Mouse (Mus musculus) gastrocnemius, adult 18-20 months (tissue): Measurements from ENCODE around the gene Celf5. TPM values are rescaled to one million over a fixed set of nuclear protein-coding genes. Genes with fewer than 3 reads are reported as not detected.
"Not testable (repeated sequence)": the region's sequence is repeated elsewhere in the genome, so short reads cannot be mapped to it uniquely, and the experiment has no call there.

Source experiments
- DNase-seq: peaks from one replicate; pipeline ENCODE4 v3.0.0; 2021; ENCODE audit warnings: low spot score
- total RNA-seq, 2 experiments: library from RNA; stranded (reverse); gene quantifications; 2 replicates each; pipeline ENCODE4 v1.2.3; 2021

Celf5 gene
- total RNA-seq, 2 experiments from 2014 or later = 0.05 to 0.07 TPM

DNA sequence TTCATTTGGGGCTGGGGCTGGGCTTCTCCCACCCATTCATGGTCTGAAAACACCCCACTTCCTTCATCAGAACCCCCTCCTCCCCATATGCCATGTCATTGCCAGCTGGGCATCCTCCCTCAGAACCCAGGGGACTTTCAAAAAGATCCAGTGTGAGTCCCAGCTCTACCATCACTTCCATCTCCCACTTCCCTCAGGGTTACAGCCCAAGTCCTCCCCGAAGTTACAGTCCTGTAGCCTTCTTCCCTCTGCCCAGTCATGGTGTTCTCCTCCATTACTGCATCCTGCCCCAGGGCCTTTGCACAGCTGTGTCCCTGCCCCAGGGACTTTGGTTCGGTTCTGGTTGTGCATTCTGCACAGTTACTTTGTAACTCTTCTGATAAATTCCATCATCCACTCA lies 28.4 kb downstream of the Celf5 start:
- no peak for DNase-seq

GRCm38 (mm10) chr10:81452947-81453288 lies 29.6 kb downstream of the Celf5 start:
- no peak for DNase-seq

DNA sequence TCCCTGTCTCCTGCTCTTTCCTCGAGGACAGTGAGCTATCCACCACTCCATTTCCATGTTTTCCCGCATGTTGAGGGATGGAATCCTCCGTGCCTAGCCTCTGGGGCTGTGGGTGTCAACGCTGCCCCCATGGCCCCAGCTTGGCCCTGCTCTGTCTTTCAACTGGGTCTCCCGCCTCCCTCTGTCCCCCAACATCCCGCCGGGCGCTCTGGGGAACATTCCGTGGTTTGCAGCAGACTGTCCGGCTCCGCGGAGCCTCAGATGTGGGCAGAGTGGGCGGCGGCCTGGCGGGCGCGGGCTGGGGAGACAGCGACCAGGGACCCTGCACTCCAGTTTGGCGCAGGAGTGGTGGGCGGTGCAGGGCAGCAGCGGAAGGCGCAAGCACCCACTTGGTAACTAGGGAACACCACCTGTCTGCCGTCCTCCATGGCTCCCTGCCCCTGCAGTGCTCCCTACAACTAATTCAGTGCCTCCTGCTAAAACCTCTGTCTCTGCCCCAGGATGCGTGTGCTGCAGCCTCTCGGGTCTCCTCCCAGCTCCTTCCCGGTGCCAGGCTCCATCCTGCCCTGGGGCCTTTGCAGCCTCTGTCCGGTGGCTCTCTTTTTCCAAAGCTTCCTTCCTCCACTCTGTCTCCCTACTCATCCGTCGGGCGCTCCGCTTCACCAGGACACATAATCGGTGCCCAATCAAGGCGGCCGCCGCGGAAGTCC lies 30.1 kb downstream of the Celf5 start:
- no peak for DNase-seq

- no peak for DNase-seq
Observed at GRCm38 (mm10) chr10:81451365-81451745, 31.2 kb downstream of the Celf5 start.

DNA sequence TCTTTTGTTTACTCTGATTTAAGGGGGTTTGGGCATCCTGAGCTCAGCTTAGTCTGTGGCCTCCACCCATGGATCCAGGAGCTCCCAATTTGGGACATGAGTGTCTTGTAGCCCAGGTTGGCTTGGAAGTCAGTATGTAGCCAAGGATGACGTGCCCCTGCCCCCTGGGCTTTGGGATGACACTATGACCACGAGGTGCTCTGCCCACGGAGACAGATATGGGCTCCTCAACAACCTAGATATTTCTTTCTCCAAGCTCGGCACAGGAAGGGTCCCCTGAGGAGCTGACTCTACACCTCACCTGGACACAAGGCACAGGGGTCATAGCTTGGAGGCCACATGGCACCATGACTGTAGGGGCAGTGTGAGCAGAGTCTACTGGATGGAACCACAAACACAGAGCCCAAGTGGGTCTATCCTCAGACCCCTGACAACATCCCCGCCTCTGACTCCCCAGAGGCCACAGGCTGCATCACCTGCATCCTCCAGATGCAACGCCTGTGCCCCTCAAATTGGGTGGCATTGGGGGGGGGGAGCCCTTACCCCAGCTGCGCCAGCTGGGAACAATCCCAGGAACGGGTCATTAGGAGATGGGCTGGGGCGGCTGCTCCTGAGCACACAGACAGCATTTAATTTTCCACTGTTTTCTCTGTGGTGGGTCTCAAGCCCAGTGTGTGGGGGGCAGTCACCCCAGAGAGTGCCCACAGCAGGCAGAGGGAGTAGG lies 31.7 kb downstream of the Celf5 start:
- DNase-seq = no peak

- peak; percentile 87 for DNase-seq
Observed at GRCm38 (mm10) chr10:81450140-81450539, 32.4 kb downstream of the Celf5 start.

DNA sequence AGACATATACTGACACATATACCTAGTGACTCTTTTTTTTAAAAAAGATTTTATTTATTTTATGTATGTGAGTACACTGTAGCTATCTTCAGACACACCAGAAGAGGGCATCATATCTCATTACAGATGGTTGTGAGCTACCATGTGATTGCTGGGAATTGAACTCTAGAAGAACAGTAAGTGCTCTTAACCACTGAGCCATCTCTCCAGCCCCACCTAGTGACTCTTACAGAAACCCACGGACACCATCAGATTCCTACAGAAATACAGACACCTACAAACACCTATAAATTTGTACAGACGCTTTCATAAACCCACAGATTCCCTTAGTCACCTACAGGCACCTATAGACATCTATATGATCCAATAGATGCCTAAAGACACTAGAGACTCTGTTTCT lies 37.0 kb downstream of the Celf5 start:
- not testable (repeated sequence) for DNase-seq

DNA sequence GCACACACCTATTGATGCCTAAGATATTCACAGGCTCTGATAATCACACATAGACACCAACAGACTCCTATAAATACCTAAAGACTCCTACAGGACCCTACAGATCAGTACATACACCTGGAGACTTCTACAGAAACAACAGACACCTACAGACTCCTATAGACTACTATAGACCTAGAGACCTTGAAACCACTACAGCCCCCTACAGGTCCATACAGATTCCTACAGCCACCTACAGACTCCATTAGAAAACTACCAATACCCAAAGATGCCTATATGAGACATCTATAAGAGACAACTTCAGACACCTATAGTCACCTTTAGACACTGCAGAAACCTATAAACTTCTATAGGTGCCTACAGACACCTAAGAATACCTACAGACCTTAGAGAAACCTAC lies 41.5 kb downstream of the Celf5 start:
- DNase-seq = no peak

DNA sequence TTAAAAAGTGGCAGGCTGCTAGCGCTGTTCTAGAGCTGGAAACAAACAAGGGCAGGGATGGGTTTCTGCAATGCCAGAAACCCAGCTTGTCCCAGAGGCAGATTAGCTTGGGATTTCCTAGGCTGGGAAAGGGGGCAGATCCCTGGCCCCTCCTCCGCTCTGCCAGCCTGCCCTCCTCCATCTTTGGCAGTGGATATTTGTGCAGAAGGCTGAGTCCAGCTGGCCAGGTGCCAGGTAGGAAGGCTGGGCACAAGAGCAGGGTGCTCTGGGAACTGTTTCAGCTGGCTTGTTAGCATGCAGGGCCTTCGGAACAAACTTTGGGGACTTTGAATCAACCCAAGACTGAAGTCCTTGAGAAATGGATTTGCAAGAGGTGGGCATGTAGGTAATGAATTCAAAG lies 47.1 kb downstream of the Celf5 start:
- DNase-seq = peak; percentile 81

DNA sequence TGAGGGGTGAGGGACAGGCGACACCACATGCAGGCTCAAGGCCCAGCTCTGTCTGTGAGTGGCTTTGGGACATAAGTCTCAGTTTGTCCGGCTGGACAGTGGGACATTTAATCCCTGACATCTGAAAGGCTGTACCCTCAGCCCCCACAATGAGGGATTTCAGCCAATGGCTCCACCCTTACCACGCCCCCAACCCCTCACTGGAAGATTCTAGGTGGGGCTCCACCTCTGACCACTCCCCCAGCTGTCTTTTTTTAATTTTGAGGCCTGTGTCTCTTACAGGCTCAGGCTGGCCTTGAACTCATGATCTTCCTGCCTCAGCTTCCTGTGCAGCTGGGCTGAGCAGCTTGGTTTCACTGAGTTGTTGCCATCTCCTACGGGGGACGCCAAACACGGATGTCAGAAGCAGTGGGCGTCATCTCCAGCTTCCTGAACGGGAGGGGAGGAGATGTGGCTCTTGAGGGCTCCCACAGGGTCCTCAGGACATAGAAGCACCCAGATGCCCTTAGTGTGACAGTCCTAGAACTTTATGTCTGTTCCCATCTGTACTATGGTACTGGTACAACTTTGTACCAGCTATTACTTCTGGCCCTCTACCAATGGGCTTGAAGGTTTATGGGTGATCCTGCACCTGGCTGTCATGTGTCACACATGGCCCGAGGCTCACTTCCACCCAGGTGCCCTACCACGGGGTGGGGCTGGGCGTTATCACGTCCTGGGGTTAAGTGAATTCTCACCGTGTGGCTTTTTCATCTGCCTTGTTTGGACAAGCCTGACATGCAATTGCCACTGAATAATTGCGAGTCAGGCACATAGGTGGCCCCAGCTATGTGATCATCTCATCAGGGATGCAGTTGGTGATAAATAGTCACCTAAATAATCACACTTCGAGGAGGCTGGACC lies 47.9 kb downstream of the Celf5 start:
- no peak for DNase-seq

- peak; percentile 74 for DNase-seq
Observed at GRCm38 (mm10) chr10:81433541-81434289, 48.8 kb downstream of the Celf5 start.

DNA sequence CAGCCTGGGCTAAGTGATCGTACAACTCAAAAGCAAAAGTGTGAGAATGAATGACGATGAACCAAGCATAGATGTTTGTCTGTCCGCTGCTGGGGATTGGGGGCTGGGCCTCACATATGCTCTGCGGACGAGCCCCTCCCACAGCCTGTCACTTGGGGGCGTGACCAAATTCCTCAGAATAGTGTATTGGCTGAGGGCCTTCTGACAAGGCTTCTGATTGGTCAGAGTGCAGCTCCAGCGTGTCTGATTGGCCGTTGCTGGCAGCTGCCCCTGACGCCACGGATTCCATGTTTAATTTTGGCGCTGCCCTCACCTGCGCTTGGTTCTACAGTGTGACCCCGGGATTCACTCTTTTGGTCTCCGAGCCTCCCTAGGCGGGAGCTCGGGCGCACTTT lies 49.6 kb downstream of the Celf5 start:
- DNase-seq = peak; percentile 98

DNA sequence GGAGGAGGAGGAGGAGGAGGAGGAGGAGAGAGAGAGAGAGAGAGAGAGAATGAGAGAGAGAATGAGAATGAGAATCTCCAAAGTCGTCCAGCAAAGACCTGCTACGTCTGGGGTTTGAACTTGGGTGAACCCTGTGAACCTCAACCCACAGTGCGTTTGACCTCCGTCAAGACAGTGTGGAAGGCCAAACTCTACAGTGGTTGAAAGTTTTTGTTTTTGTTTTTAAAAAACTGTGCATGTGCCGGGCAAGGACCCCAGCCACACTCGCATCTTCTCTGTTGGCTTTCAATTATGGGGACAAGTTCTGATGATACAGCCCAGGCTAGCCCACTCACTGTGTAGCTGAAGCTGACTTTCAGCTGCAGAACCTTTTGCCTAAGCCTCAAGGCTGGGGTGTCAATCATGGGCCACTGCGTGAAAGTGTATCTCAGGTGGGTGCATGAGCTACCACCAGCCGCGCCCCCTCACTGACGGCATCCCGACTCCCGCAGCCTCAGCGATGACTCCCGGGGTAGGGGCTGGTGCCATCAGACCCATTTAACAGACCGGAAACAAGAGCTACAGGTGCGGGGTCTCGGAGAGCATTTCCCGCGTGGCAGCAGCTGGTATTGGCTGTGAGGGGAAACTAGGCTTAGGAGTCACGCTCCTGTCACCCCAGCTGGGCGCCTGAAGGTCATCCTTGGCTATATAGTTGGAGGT lies 50.2 kb downstream of the Celf5 start:
- no peak for DNase-seq

GRCm38 (mm10) chr10:81431526-81432168 lies 50.9 kb downstream of the Celf5 start:
- DNase-seq = no peak

- no peak for DNase-seq
Observed at GRCm38 (mm10) chr10:81430831-81431525, 51.5 kb downstream of the Celf5 start.

DNA sequence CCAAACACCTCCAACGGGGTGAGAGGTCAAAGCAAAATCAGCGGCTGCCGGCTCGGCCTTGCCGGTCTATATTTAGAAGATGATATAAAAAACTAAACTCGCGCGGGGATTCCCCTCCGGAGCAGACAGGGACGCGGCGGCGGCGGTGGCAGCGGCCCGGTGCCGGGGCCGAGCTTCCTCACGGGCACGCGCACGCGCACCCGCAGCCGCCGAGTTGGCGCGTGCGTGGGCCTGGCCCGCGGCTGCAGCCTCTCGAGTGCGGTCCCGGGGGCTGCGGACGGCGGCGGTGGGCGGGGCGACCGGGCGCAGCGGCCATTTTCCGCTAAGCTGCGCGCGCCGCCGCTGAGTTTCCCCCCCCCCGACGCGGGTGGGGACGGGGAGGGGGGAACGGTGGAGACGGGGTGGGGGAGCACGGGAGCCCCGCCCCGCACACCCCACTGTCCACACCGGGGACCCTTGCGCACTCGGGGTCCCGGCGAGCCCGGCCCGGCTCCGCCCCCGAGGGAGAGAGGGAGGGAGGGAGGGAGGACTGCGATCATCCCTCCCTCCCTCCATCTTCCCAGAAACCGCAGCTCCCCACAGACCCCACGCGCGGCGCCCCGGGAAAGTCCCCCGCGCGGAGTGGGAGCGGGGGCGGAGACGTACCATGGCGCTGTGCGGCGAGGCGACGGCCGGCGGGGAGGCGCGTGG lies 52.2 kb downstream of the Celf5 start:
- DNase-seq = peak; percentile 84

- peak; percentile 87 for DNase-seq
Observed at GRCm38 (mm10) chr10:81429605-81430061, 52.9 kb downstream of the Celf5 start.

DNA sequence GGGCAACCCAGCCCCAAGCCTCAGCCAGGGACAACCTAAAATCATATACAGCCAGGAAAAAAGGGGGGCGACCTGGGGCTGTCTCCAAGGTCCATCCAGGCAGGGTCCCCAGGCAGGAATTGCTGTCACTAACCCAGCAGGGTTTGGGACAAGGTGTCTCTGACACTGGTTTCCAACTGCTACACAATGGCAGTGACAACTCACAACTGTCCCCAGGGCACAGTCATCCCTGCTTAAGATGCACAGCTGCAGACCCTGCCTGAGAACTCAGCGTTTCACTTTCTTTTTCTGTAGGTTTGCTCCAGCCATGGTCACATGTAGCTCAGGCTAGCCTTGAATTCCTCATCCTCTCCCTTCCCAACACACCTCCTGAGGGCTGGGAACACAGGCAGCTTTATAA lies 53.4 kb downstream of the Celf5 start:
- no peak for DNase-seq

DNA sequence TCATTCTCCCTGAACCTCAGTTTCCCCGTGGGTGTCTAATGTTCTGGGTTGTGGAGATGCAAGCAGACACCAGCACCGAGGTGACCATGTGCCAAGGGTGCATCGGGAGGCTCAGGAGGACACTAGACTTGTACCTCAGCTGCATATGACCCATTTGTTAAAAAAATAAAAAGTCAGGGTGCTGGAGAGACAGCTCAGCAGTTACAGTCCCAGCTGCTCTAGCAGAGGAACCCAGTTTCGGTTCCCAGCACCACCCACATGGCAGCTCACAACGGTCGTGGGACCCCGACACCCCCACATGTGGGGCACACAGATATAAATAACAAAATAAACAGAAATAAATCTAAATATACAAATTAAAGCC lies 54.0 kb downstream of the Celf5 start:
- DNase-seq = no peak
